Mouse (Mus musculus) inflammation-experienced regulatory T-cells (primary cell): ENCODE results near the gene Rnasek. TPM values are rescaled to one million over a fixed set of nuclear protein-coding genes. Genes with fewer than 3 reads are reported as not detected.

Experiments used
- polyA plus RNA-seq, 2 experiments: library from polyadenylated mRNA; unstranded; fragments of 100-300 nt; shearing (Covaris generic); gene quantifications; one replicate each; pipeline ENCODE4 v1.2.1; 2017

Gene Rnasek
- 100 to 1,000 TPM; 257 to 279 TPM for polyA plus RNA-seq

DNA sequence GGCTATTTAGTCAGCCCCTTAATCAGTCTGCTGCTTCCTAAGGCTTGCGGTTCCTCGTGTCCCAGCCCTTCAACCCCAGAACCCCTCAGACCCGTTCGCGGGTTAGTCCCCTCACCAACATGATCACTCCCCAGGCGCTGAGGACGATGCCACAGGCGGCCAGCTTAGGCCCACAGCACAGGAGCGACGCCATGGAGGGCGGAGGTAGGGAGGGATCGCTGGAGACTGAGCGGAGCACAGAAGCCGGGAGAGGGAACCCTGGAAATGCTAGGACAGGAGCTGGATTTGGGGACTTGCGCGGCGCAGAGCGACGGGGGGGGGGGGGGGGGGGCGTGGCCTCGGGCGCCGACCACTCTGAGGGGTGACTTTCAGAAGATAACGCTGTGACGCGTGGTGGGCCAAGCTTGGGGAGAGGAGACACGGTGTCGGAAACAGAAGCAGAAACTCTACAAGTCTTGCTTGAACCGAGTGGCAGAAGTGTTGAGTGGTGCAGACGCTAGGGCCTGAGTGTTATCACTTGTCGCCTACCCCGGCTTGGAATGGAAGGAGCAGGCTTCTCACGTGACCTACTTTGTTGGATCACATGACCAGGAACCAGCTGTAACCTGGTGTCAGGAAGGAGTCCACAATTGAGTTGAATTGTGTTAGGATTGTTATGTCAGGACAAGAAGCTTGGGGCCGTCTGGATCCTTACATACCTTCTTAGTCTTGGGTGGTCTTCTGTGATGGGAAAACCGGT is at the start of gene Rnasek, which contains the start of gene Gm21988:
TSS of gene Rnasek (minus strand) at position 302 of the 739 bp plus-strand sequence.
TSS of gene Gm21988 (minus strand) at position 290 of the 739 bp plus-strand sequence.

DNA sequence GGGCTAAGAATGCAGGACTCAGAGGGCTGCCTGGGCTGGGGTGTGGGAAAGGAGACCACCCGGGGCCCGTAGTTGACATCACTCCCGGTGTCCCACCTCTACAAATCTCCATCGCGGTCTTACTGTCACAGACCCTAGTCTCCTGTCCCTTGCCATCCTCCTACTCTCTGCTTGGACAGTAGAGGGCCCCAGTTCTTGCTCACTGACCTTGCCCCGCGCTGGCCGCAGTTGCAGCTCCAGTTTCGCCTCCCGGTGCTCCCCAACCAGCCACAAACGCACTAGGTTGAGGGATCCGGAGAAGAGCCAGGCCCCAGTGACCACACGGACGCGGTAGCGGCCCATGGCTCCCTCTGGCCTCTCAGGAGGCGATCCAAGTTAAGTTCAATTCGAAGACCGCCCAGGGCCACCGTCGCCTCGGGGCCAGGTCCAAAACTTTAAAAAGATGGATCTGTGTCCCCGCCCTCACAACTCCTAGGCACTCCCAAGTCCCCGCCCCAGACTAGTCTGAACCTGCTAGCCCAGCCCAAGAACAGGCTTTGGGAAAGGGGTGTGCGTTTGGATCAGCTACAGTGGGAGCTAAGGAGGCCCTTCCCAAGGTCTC is 15.4 kb upstream of the Rnasek start, which contains the start of gene Alox12:
TSS of gene Alox12 (minus strand) at position 423 of the 601 bp plus-strand sequence.

GRCm38 (mm10) chr11:70237457-70238167 is 2.0 kb downstream of the Rnasek start, which contains the start of gene 0610010K14Rik:
Gene 0610010K14Rik, minus strand, starts transcription at chr11:70237914.

GRCm38 (mm10) chr11:70229260-70230010 is 10.2 kb downstream of the Rnasek start, which contains the start of gene Bcl6b:
Gene Bcl6b, minus strand, starts transcription at chr11:70229798.

DNA sequence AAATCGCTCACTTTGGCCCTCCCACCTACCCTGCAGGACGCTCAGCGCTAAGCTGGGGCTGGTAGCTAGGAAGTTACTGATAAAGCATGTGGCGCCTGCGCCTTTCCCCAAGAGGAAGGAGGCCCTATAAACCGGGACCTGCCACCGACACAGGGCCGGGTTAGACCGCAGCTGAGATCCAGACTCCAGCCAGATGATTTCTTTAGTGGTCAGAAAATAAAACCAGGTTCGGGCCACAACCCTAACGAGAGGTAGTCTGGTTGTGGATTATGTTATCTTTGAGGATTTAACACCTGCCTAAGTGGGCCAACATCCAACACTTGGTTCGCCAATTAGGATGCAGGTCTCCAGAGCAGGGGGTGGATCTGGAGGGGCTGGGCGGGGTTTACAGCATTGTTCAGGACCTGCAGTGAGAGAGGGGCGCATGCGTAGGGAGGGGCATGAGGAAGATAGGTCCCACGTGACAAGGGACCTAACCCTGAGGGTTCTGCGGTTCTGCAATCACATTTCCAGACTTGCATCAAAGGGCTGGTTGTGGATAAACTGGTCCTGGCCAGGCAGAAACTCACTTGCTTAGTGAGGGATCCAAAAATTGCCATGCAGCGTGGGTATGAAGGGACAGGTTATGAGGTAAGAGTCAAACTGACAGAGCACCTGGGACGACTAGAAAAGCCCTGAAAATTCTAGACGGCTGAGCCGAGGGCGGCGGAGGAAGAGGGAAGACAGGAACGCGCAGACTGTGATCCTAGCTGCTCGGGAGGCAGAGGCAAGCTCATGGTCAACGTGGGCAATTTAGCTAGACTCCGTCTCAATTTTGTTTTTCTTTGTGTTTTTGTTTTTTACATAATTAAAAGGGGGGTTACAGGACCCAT is 18.7 kb downstream of the Rnasek start, which contains the start of gene Slc16a13:
TSS of gene Slc16a13 (minus strand) at position 334 of the 872 bp plus-strand sequence.

GRCm38 (mm10) chr11:70212423-70212822 is 27.2 kb downstream of the Rnasek start, which contains the start of gene Slc16a11:
Gene Slc16a11, plus strand, starts transcription at chr11:70212752.

Other genes starting within 250 kb of the Rnasek start
- gene Gabarap, start 248.7 kb downstream of the Rnasek start, polyA plus RNA-seq = 100 to 1,000 TPM; 391 to 427 TPM
- 10 to 100 TPM; 85.5 to 94.7 TPM for gene Phf23, start 244.1 kb downstream of the Rnasek start, polyA plus RNA-seq
- gene Dvl2, start 239.2 kb downstream of the Rnasek start, polyA plus RNA-seq = 10 to 100 TPM; 26.6 to 46.3 TPM
- 100 to 1,000 TPM in 1 of 2 experiments, 10 to 100 TPM in 1; 97.3 to 113 TPM for gene Acadvl, start 224.4 kb downstream of the Rnasek start, polyA plus RNA-seq
- 10 to 100 TPM in 1 of 2 experiments, 1 to 10 TPM in 1; 9.1 to 10.5 TPM for gene Dlg4, start 222.9 kb downstream of the Rnasek start, polyA plus RNA-seq
- not detected for gene Asgr1, start 185.8 kb downstream of the Rnasek start, polyA plus RNA-seq
- gene Asgr2, start 147.2 kb downstream of the Rnasek start, polyA plus RNA-seq = not detected
- under 1 TPM in 1 of 2 experiments, not detected in 1; 0.23 TPM for gene Mgl2, start 109.5 kb downstream of the Rnasek start, polyA plus RNA-seq
- 1 to 10 TPM in 1 of 2 experiments, not detected in 1; 1.6 TPM for gene Clec10a, start 83.6 kb downstream of the Rnasek start, polyA plus RNA-seq
- 1 to 10 TPM in 1 of 2 experiments, under 1 TPM in 1; 0.88 to 1.1 TPM for gene Slc16a11, start 27.1 kb downstream of the Rnasek start, polyA plus RNA-seq
- gene Slc16a13, start 18.8 kb downstream of the Rnasek start, polyA plus RNA-seq = 1 to 10 TPM; 3.3 to 4.7 TPM
- gene Bcl6b, start 10.0 kb downstream of the Rnasek start, polyA plus RNA-seq = not detected
- gene 0610010K14Rik, start 1.9 kb downstream of the Rnasek start, polyA plus RNA-seq = 100 to 1,000 TPM; 154 to 165 TPM
- 10 to 100 TPM in 1 of 2 experiments, 1 to 10 TPM in 1; 5.8 to 10.3 TPM for gene Gm21988, start within 50 bp of the Rnasek start, polyA plus RNA-seq
- gene Alox12, start 15.5 kb upstream of the Rnasek start, polyA plus RNA-seq = under 1 TPM; 0.10 to 0.33 TPM
- 1 to 10 TPM in 1 of 2 experiments, under 1 TPM in 1; 0.22 to 1.6 TPM for gene Alox12e, start 82.8 kb upstream of the Rnasek start, polyA plus RNA-seq
- gene Alox15, start 112.2 kb upstream of the Rnasek start, polyA plus RNA-seq = under 1 TPM; 0.24 to 0.53 TPM
- gene Pelp1, start 170.2 kb upstream of the Rnasek start, polyA plus RNA-seq = 10 to 100 TPM; 11.5 to 13.4 TPM
- 100 to 1,000 TPM; 249 to 281 TPM for gene Arrb2, start 192.8 kb upstream of the Rnasek start, polyA plus RNA-seq
- gene Med11, start 212.1 kb upstream of the Rnasek start, polyA plus RNA-seq = 10 to 100 TPM; 72.7 to 76.5 TPM
- gene Zmynd15, start 219.6 kb upstream of the Rnasek start, polyA plus RNA-seq = not detected
- gene Cxcl16, start 220.1 kb upstream of the Rnasek start, polyA plus RNA-seq = 1 to 10 TPM in 1 of 2 experiments, under 1 TPM in 1; 0.19 to 1.3 TPM